8 mouse cellular contexts compared by ENCODE assay signal in the genomic region with DNA sequence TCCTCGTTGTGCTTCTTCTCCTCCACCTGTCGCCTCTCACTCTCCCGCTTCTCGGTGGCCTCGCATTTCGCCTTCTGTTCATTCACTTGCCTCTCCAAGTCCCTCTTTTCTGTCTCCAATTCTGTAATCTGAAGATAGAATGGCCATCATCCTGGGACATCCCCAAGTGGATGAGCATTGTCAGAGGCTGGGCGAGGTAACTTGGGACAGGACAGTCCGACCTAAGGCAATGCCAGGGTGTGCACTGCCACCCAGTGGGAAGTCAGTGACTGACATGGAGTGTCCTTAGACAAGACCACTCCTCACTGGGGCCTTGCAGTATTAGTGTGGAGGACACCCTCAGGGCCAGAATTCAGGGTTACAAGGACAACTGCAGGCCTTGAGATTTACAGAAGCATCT. TPM values are rescaled to one million over a fixed set of nuclear protein-coding genes. Genes with fewer than 3 reads are reported as not detected.
DNase-seq lines count a peak whose midpoint lies in the region; ATAC-seq and TF ChIP-seq lines count a peak whose summit lies in the region.

No protein-coding gene starts in this region.

- WGBS in embryonic facial prominence, embryonic 13.5 days, result under 1% methylated on average over 8 of the region's 8 CpGs
- WGBS in heart, embryonic 12.5 days, result 4% methylated on average over 8 of the region's 8 CpGs
- 2% methylated on average over 8 of the region's 8 CpGs for WGBS in kidney, embryonic 16.5 days
- WGBS in liver, adult 2 months, result 13% methylated on average over 8 of the region's 8 CpGs
- WGBS in midbrain, postnatal 0 days, result 2% methylated on average over 8 of the region's 8 CpGs

- no peak overlapping the region for H3K27ac ChIP-seq in embryonic facial prominence, embryonic 13.5 days
- no peak overlapping the region for H3K27ac ChIP-seq in heart, embryonic 12.5 days (ENCODE audit: poor library complexity, severe bottlenecking)
- no peak overlapping the region for H3K27ac ChIP-seq in kidney, embryonic 16.5 days (ENCODE audit: low read length)
- no peak overlapping the region for H3K27ac ChIP-seq in liver, adult 2 months (replicated peaks; ENCODE audit: insufficient read depth, low read depth, low read length)
- H3K27ac ChIP-seq in midbrain, postnatal 0 days (ENCODE audit: low read depth, low read length), result no peak overlapping the region

- H3K4me3 ChIP-seq in embryonic facial prominence, embryonic 13.5 days, result peak overlapping the region; percentile 26; the same call in 1 of the 2 replicates
- peak overlapping the region; percentile 14 for H3K4me3 ChIP-seq in heart, embryonic 12.5 days
- H3K4me3 ChIP-seq in kidney, embryonic 16.5 days (ENCODE audit: low read length), result peak overlapping the region; percentile 28; the same call in 1 of the 2 replicates
- no peak overlapping the region for H3K4me3 ChIP-seq in liver, adult 2 months (ENCODE audit: insufficient read depth, low read depth, low read length)
- peak overlapping the region; percentile 18; the same call in 1 of the 2 replicates for H3K4me3 ChIP-seq in midbrain, postnatal 0 days (ENCODE audit: low read depth, low read length)

- no peaks in the 10 kb centered on the region for H3K79me2 ChIP-seq in liver, adult 2 months (ENCODE audit: control insufficient read depth, insufficient read depth, low read length)

- peaks cover 37% of the 10 kb centered on the region for H3K4me1 ChIP-seq in embryonic facial prominence, embryonic 13.5 days
- peaks cover 27% of the 10 kb centered on the region for H3K4me1 ChIP-seq in heart, embryonic 12.5 days (replicated peaks)
- H3K4me1 ChIP-seq in kidney, embryonic 16.5 days (ENCODE audit: insufficient read depth, low read length), result peaks cover 5% of the 10 kb centered on the region; the same call in 1 of the 2 replicates
- peaks cover 1% of the 10 kb centered on the region; the same call in 1 of the 2 replicates for H3K4me1 ChIP-seq in liver, adult 2 months (ENCODE audit: control insufficient read depth, insufficient read depth, low read length)
- no peaks in the 10 kb centered on the region for H3K4me1 ChIP-seq in midbrain, postnatal 0 days (ENCODE audit: insufficient read depth, low read length)

- peak; percentile 11 to 37 for DNase-seq in urinary bladder, adult 18-20 months (ENCODE audit: low spot score in 2 of 2)
- DNase-seq in urinary bladder, adult 2 months (ENCODE audit: low spot score), result no peak
- peak; percentile 31 for DNase-seq in liver, adult 2 months (ENCODE audit: extremely low read depth, low read depth, low spot score)
- DNase-seq in midbrain, postnatal 0 days (ENCODE audit: low spot score), result peak; percentile 79
- peak; percentile 65 for DNase-seq in splenic B cell, adult 2 months (ENCODE audit: low read depth, low spot score)

- peaks cover 20% of the 10 kb centered on the region for H3K36me3 ChIP-seq in embryonic facial prominence, embryonic 13.5 days
- H3K36me3 ChIP-seq in heart, embryonic 12.5 days, result peaks cover 25% of the 10 kb centered on the region
- H3K36me3 ChIP-seq in kidney, embryonic 16.5 days (ENCODE audit: insufficient read depth, low read length), result peaks cover 14% of the 10 kb centered on the region
- peaks cover 5% of the 10 kb centered on the region; the same call in 1 of the 2 replicates for H3K36me3 ChIP-seq in liver, adult 2 months (ENCODE audit: control insufficient read depth, insufficient read depth, low read length)
- H3K36me3 ChIP-seq in midbrain, postnatal 0 days (ENCODE audit: insufficient read depth, low read length), result peaks cover 22% of the 10 kb centered on the region
- H3K36me3 ChIP-seq in splenic B cell, adult 2 months (ENCODE audit: control insufficient read depth, insufficient read depth, low read length, poor library complexity, severe bottlenecking), result no peaks in the 10 kb centered on the region

- 0 out of 2 replicates have a peak, but pooled peaks cover 2% of the 10 kb centered on the region for H3K27me3 ChIP-seq in embryonic facial prominence, embryonic 13.5 days
- H3K27me3 ChIP-seq in heart, embryonic 12.5 days (replicated peaks), result peaks cover under 1% of the 10 kb centered on the region; the same call in 1 of the 2 replicates
- no peaks in the 10 kb centered on the region for H3K27me3 ChIP-seq in kidney, embryonic 16.5 days (ENCODE audit: insufficient read depth, low read length)
- H3K27me3 ChIP-seq in liver, adult 2 months (ENCODE audit: control insufficient read depth, insufficient read depth, low read length), result no peaks in the 10 kb centered on the region
- no peaks in the 10 kb centered on the region for H3K27me3 ChIP-seq in midbrain, postnatal 0 days (ENCODE audit: insufficient read depth, low read length)
- H3K27me3 ChIP-seq in splenic B cell, adult 2 months (ENCODE audit: control insufficient read depth, insufficient read depth, low read length, poor library complexity, severe bottlenecking), result no peaks in the 10 kb centered on the region

- peak overlapping the region; percentile 44; the same call in 1 of the 2 replicates for H3K9ac ChIP-seq in embryonic facial prominence, embryonic 13.5 days
- no peak overlapping the region; the same call in 1 of the 2 replicates for H3K9ac ChIP-seq in heart, embryonic 12.5 days
- H3K9ac ChIP-seq in kidney, embryonic 16.5 days (replicated peaks; ENCODE audit: low read length), result peak overlapping the region; percentile 42
- no peak overlapping the region for H3K9ac ChIP-seq in liver, adult 2 months (ENCODE audit: low read depth, low read length)
- H3K9ac ChIP-seq in midbrain, postnatal 0 days (replicated peaks; ENCODE audit: low read length, poor library complexity, severe bottlenecking), result no peak overlapping the region

- no peak for TF ChIP-seq POLR2A in liver, adult 2 months (IDR thresholded peaks at IDR 0.05; ENCODE audit: extremely low read depth, insufficient read depth, low read length)

- ATAC-seq in embryonic facial prominence, embryonic 13.5 days (ENCODE audit: insufficient number of reproducible peaks, insufficient read depth, low FRiP score, low TSS enrichment, low read depth), result 0 out of 2 replicates have a peak, but pooled peaks have one; percentile 59
- peak; percentile 73 for ATAC-seq in heart, embryonic 12.5 days (ENCODE audit: insufficient number of reproducible peaks, low FRiP score)
- ATAC-seq in kidney, embryonic 16.5 days (ENCODE audit: low FRiP score, low TSS enrichment), result peak; percentile 91
- ATAC-seq in midbrain, postnatal 0 days (ENCODE audit: low FRiP score), result peak; percentile 69; the same call in 1 of the 2 replicates

- H3K4me2 ChIP-seq in embryonic facial prominence, embryonic 13.5 days, result peak overlapping the region; percentile 57
- H3K4me2 ChIP-seq in heart, embryonic 12.5 days, result peak overlapping the region; percentile 56
- H3K4me2 ChIP-seq in kidney, embryonic 16.5 days (replicated peaks; ENCODE audit: low read depth, low read length), result peak overlapping the region; percentile 52
- H3K4me2 ChIP-seq in midbrain, postnatal 0 days (ENCODE audit: low read depth, low read length, poor library complexity, severe bottlenecking), result peak overlapping the region; percentile 38

- TF ChIP-seq CTCF in liver, adult 2 months (IDR thresholded peaks at IDR 0.05; ENCODE audit: low read depth, low read length), result peak; percentile 85
- TF ChIP-seq CTCF in midbrain, postnatal 0 days (IDR thresholded peaks at IDR 0.05), result peak; percentile 94

- H3K9me3 ChIP-seq in embryonic facial prominence, embryonic 13.5 days, result no peaks in the 10 kb centered on the region
- H3K9me3 ChIP-seq in heart, embryonic 12.5 days (replicated peaks), result no peaks in the 10 kb centered on the region
- H3K9me3 ChIP-seq in kidney, embryonic 16.5 days (ENCODE audit: low read length), result no peaks in the 10 kb centered on the region
- H3K9me3 ChIP-seq in midbrain, postnatal 0 days (ENCODE audit: low read length), result no peaks in the 10 kb centered on the region

RNA-seq across cellular contexts. Expression of a gene that starts 6.5 kb away (rescaled TPM):
- polyA plus RNA-seq in urinary bladder, adult 2 months (2012; rRNA removed), result 0.03 and 0.10 TPM in 2 replicates
- 0.12 TPM in 1 of 2 replicates, not detected in the other for polyA plus RNA-seq in embryonic facial prominence, embryonic 13.5 days (2015; fragmentation: Nextera tagmentation; extraction: Ambion mirVana)
- 0.17 and 0.18 TPM in 2 replicates for polyA plus RNA-seq in heart, embryonic 12.5 days (2016; fragmentation: Nextera tagmentation; extraction: Ambion mirVana)
- 0.11 and 0.13 TPM in 2 replicates for polyA plus RNA-seq in kidney, embryonic 16.5 days (2015; fragmentation: Nextera tagmentation; extraction: Ambion mirVana)
- 0.09 TPM in 1 of 2 replicates, not detected in the other for total RNA-seq in liver, adult 2 months (2014; rRNA removed)
- polyA plus RNA-seq in liver, adult 2 months (2012; rRNA removed), result 0.05 TPM in 1 of 2 replicates, not detected in the other
- 0.47 and 3.1 TPM in 2 replicates for total RNA-seq in midbrain, postnatal 0 days (2014; rRNA removed)
- 1.3 TPM in 2 replicates for polyA plus RNA-seq in midbrain, postnatal 0 days (2015; fragmentation: Nextera tagmentation; extraction: Ambion mirVana)

RNA-seq across cellular contexts. Expression of a gene that starts 7.4 kb away (rescaled TPM):
- 13.7 and 14.1 TPM in 2 replicates for polyA plus RNA-seq in urinary bladder, adult 2 months (2012; rRNA removed)
- 31.9 and 32.9 TPM in 2 replicates for polyA plus RNA-seq in embryonic facial prominence, embryonic 13.5 days (2015; fragmentation: Nextera tagmentation; extraction: Ambion mirVana)
- polyA plus RNA-seq in heart, embryonic 12.5 days (2016; fragmentation: Nextera tagmentation; extraction: Ambion mirVana), result 20.6 and 22.6 TPM in 2 replicates
- polyA plus RNA-seq in kidney, embryonic 16.5 days (2015; fragmentation: Nextera tagmentation; extraction: Ambion mirVana), result 28.8 and 30.3 TPM in 2 replicates
- total RNA-seq in liver, adult 2 months (2014; rRNA removed), result 7.5 and 7.6 TPM in 2 replicates
- polyA plus RNA-seq in liver, adult 2 months (2012; rRNA removed), result 6.1 and 6.9 TPM in 2 replicates
- 33.5 and 35.1 TPM in 2 replicates for total RNA-seq in midbrain, postnatal 0 days (2014; rRNA removed)
- polyA plus RNA-seq in midbrain, postnatal 0 days (2015; fragmentation: Nextera tagmentation; extraction: Ambion mirVana), result 16.0 and 17.1 TPM in 2 replicates

RNA-seq across cellular contexts. Expression of a gene that starts 25.9 kb away (rescaled TPM):
- polyA plus RNA-seq in urinary bladder, adult 2 months (2012; rRNA removed), result 28.8 and 36.0 TPM in 2 replicates
- polyA plus RNA-seq in embryonic facial prominence, embryonic 13.5 days (2015; fragmentation: Nextera tagmentation; extraction: Ambion mirVana), result 71.2 and 79.9 TPM in 2 replicates
- polyA plus RNA-seq in heart, embryonic 12.5 days (2016; fragmentation: Nextera tagmentation; extraction: Ambion mirVana), result 48.7 and 53.3 TPM in 2 replicates
- polyA plus RNA-seq in kidney, embryonic 16.5 days (2015; fragmentation: Nextera tagmentation; extraction: Ambion mirVana), result 54.1 and 60.2 TPM in 2 replicates
- 4.7 and 4.9 TPM in 2 replicates for total RNA-seq in liver, adult 2 months (2014; rRNA removed)
- polyA plus RNA-seq in liver, adult 2 months (2012; rRNA removed), result 5.2 and 5.9 TPM in 2 replicates
- 82.6 and 95.2 TPM in 2 replicates for total RNA-seq in midbrain, postnatal 0 days (2014; rRNA removed)
- 139 and 170 TPM in 2 replicates for polyA plus RNA-seq in midbrain, postnatal 0 days (2015; fragmentation: Nextera tagmentation; extraction: Ambion mirVana)

RNA-seq across cellular contexts. Expression of a gene that starts 42.6 kb away (rescaled TPM):
- polyA plus RNA-seq in urinary bladder, adult 2 months (2012; rRNA removed), result 58.9 and 59.8 TPM in 2 replicates
- 111 and 112 TPM in 2 replicates for polyA plus RNA-seq in embryonic facial prominence, embryonic 13.5 days (2015; fragmentation: Nextera tagmentation; extraction: Ambion mirVana)
- 66.0 and 67.3 TPM in 2 replicates for polyA plus RNA-seq in heart, embryonic 12.5 days (2016; fragmentation: Nextera tagmentation; extraction: Ambion mirVana)
- polyA plus RNA-seq in kidney, embryonic 16.5 days (2015; fragmentation: Nextera tagmentation; extraction: Ambion mirVana), result 80.7 and 82.7 TPM in 2 replicates
- total RNA-seq in liver, adult 2 months (2014; rRNA removed), result 19.3 and 22.0 TPM in 2 replicates
- polyA plus RNA-seq in liver, adult 2 months (2012; rRNA removed), result 7.1 and 13.7 TPM in 2 replicates
- 51.8 and 57.3 TPM in 2 replicates for total RNA-seq in midbrain, postnatal 0 days (2014; rRNA removed)
- polyA plus RNA-seq in midbrain, postnatal 0 days (2015; fragmentation: Nextera tagmentation; extraction: Ambion mirVana), result 72.5 and 77.5 TPM in 2 replicates

Comparison
In these comparisons a context has a peak if more than half of its experiments do, and no peak if none do; other contexts are left out.
1. H3K9ac ChIP-seq: peak in embryonic facial prominence, embryonic 13.5 days (single experiment) and kidney, embryonic 16.5 days (single experiment); none in heart, embryonic 12.5 days (single experiment), liver, adult 2 months (single experiment) and midbrain, postnatal 0 days (single experiment).
2. Peak in every context shown above with its lines, with median percentiles within 50 percentile points of each other: ATAC-seq and H3K4me2 ChIP-seq.